Mouse (Mus musculus): ENCODE measurements around the gene Itprid2. TPM values are rescaled to one million over a fixed set of nuclear protein-coding genes. Genes with fewer than 3 reads are reported as not detected.
"Not testable (repeated sequence)": the region's sequence is repeated elsewhere in the genome, so short reads cannot be mapped to it uniquely, and the experiment has no call there.

Itprid2 gene
- total RNA-seq (2021): 10 to 100 TPM; 12.3 to 13.5 TPM
- long read RNA-seq, experiment 1, full-length matches to known transcripts: 1 of 5 reads
- long read RNA-seq, experiment 1, partial matches to known transcripts: 1 of 5 reads
- long read RNA-seq, experiment 1, other reads (novel, unspliced or antisense): 3 of 5 reads
- long read RNA-seq, experiment 2, full-length matches to known transcripts: 2 of 11 reads
- long read RNA-seq, experiment 2, partial matches to known transcripts: 4 of 11 reads
- long read RNA-seq, experiment 2, other reads (novel, unspliced or antisense): 5 of 11 reads

- intact Hi-C loops (cut with DNase I; ENCODE audit: low total_unique reads): no loop called here
- DNase-seq: peak; percentile 99
Measured at GRCm38 (mm10) chr2:79634528-79635400, at the start of gene Itprid2. Itprid2 (plus strand) TSS chr2:79635352.

- DNase-seq: no peak
- intact Hi-C loops (cut with DNase I; ENCODE audit: low total_unique reads): no loop called here
Measured at GRCm38 (mm10) chr2:79596177-79596576, 39.0 kb upstream of the Itprid2 start.

DNA sequence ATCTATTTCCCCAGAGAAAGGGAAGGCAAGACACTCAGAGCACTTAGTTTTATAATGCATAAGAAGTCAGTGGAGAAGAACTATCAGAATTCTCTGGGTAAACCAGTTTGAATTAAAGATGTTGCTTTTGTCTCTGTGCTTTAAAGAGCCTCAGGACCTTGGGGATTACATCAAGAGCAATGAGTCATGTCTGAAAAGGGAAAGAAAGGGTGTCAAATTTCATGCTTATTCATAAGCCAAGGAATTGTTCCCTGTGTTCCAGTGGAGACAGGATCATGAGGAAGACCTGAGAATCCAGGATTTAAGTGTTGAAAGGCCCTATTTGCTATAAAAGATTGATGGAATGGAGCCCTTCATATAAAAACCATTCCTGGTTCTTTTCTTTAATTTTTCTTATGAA lies 38.1 kb upstream of the Itprid2 start:
- no peak for DNase-seq
- intact Hi-C loops (cut with DNase I; ENCODE audit: low total_unique reads): no loop called here

- intact Hi-C loops (cut with DNase I; ENCODE audit: low total_unique reads); DNase-seq: not testable (repeated sequence)
Measured at GRCm38 (mm10) chr2:79601109-79601508, 34.0 kb upstream of the Itprid2 start.

GRCm38 (mm10) chr2:79601691-79602116 lies 33.4 kb upstream of the Itprid2 start:
- DNase-seq: no peak
- intact Hi-C loops (cut with DNase I; ENCODE audit: low total_unique reads): no loop called here

GRCm38 (mm10) chr2:79602306-79602705 lies 32.8 kb upstream of the Itprid2 start:
- intact Hi-C loops (cut with DNase I; ENCODE audit: low total_unique reads): no loop called here
- no peak for DNase-seq

GRCm38 (mm10) chr2:79603363-79603762 lies 31.8 kb upstream of the Itprid2 start:
- intact Hi-C loops (cut with DNase I; ENCODE audit: low total_unique reads): no loop called here

GRCm38 (mm10) chr2:79606033-79606432 lies 29.1 kb upstream of the Itprid2 start:
- DNase-seq: no peak
- intact Hi-C loops (cut with DNase I; ENCODE audit: low total_unique reads): no loop called here

More at GRCm38 (mm10) chr2:79603363-79603762, 31.8 kb upstream of the Itprid2 start:
- DNase-seq: no peak

- intact Hi-C loops (cut with DNase I; ENCODE audit: low total_unique reads): no loop called here
- no peak for DNase-seq
Measured at GRCm38 (mm10) chr2:79607181-79607580, 28.0 kb upstream of the Itprid2 start.

DNA sequence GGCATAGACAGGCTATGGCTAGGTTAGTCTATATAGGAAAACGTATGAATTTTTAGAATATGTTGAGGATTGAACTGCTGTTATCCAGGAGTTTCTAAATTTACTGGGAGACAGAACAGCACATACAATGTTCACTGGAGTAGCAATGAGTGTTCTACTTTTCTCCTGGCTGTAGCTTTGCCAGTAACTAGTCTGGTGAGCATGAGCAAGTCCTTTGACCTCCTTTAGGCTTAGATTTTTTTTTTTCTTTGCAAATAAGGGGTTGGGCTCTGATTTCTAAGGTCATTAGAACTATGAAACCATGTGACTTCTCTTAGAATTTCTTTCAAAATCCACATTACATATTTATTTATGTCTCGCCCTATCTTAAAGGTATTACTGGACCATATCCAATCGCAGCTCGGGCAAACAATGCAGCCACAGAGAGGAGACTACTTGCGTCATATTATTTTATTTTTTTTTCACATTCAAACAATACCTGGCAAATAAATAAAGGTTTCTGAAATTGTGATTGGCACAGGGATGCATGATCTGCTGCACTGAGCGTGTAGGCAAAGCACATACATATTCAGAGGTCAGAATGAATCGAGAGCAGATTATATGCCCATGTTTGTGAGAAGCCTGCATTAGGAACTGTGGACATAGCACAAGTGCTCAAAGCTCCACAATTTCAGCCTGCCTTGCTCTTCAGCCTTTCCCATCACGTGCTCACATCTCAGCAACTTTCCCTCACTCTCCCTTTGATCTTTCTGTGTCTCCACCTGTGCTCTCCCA lies 26.7 kb upstream of the Itprid2 start:
- intact Hi-C loops (cut with DNase I; ENCODE audit: low total_unique reads): no loop called here
- no peak for DNase-seq

DNA sequence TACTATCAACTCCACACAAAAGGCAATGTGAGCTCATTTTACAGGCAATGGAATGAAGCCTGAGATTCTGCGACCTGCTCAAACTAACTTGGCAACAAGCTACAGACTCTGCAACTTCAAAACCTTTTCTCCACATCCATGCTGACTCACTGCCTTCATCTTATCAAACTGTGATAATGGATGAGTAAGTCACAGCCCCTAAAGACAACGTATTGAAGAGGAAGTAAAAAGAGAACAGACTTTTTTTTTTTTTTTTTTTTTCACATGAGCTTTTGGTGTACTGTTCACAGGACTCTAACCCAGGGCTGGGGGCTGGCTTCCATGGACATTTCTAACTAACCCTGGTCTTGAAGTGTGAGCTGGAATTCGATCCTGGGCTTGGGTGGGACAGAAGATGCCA lies 24.3 kb upstream of the Itprid2 start:
- DNase-seq: no peak
- intact Hi-C loops (cut with DNase I; ENCODE audit: low total_unique reads): no loop called here

DNA sequence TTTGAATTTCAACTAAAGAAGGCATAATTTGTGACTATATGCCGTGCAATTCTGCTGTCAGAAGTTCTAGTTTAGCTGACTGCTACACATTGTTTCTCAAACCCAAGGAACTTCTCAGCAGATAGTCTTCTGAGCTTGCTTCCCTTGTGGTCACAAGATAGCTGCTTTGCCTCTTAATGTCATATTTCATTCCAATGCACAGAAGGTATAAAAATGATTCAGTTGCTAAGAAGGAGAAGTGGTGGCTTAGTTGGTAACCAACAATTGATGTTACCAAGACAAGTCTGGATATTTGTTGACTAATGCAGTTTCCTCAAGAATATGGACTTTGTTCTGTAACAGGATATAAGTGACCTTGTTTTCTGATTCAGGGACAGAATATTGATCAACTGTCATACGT lies 17.0 kb upstream of the Itprid2 start:
- no peak for DNase-seq
- intact Hi-C loops (cut with DNase I; ENCODE audit: low total_unique reads): no loop called here

- no peak for DNase-seq
- intact Hi-C loops (cut with DNase I; ENCODE audit: low total_unique reads): no loop called here
Measured at GRCm38 (mm10) chr2:79618614-79619568, 16.3 kb upstream of the Itprid2 start.

DNA sequence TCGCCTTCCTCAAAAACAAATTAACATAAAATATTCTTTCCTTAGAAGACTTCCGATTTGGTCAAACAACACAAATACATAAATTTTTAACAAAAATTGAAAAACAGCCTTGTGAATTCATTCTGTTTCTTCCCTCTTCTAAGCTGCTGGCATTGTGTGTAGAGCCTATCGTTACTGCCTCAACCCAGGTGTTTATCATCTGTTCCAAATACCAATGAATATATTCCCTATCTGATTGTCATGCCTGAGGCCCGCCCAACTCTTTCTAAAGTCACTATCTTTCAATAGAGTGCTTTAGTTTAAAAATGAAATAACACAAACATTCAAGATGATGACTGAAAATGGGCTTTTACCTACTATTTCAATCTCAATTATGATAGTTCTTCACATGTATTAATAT lies 11.9 kb upstream of the Itprid2 start:
- intact Hi-C loops (cut with DNase I; ENCODE audit: low total_unique reads): no loop called here
- no peak for DNase-seq

DNA sequence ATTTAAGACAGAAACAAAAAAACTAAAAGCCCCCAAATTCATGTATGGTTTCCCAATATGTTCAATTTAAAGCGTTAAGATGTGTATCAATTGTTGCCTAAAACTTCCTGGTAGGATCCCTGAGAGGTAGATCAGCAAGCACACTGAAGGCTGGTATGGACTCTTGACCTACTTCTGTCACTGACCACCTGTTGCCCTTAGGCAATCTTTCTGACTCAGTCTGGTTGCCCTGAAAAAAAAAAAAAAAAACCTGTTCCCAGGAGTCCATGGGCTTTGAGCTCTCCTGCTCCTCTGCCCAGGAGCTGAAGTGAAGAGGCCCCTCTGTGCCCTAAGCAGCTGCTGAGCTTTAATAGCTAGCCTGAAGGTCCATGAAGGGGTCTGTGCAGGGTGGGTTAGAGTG lies 7.5 kb upstream of the Itprid2 start:
- no peak for DNase-seq
- intact Hi-C loops (cut with DNase I; ENCODE audit: low total_unique reads): no loop called here

GRCm38 (mm10) chr2:79630231-79630630 lies 4.9 kb upstream of the Itprid2 start:
- no peak for DNase-seq
- intact Hi-C loops (cut with DNase I; ENCODE audit: low total_unique reads): no loop called here

DNA sequence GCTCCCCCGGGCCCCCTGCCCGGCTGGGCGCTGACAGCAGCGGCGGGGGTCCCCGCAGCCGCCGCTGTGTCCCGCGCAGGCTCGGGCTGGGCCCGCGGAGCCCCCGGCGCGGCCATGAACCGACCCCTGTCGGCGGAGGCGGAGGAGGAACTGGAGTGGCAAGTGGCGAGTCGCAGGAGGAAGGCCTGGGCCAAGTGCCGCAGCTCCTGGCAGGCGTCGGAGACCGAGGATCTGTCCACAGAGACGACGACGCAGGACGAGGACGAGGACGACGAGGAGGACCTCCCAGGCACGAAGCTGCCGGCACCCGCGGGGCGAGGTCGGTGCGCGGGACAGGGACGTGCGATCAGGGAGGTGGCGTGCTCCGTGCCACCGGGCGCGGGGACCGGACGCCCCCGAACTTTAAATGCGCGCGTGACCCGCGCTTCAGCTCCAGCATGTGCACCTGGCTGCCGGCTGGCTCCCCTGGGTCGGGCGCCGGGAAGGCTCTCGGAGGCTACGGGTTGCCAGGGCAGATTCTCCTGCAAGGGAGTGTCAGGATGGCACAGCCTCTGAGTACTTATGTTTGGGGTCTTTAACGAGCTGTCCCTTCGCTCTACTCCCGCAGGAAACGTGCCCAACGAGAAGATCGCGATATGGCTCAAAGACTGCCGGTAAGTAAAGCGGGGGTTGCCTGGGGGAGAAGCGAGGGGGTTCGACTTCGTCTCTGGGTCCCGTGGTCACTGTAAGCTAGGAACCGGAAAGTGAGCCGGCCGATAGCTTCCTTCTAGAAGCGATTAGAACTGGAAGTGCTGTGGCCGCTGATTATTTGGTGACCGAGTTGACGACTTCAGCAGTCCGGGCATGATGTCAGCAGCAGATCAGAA lies 507 bp downstream of the Itprid2 start:
- intact Hi-C loops (cut with DNase I; ENCODE audit: low total_unique reads): no loop called here
- DNase-seq: peak; percentile 74

- DNase-seq: no peak
- intact Hi-C loops (cut with DNase I; ENCODE audit: low total_unique reads): no loop called here
Measured at GRCm38 (mm10) chr2:79638924-79639323, 3.8 kb downstream of the Itprid2 start.

All from gastrocnemius, postnatal 14 days (tissue).